Comparison of ENCODE assay signal across 32 mouse cellular contexts in genomic region chr5:106557733-106558132, GRCm38 (mm10). TPM values are rescaled to one million over a fixed set of nuclear protein-coding genes. Genes with fewer than 3 reads are reported as not detected.
A peak's percentile ranks its signal among the peaks of the same experiment; 100 is the strongest.
DNase-seq lines count a peak whose midpoint lies in the region; ATAC-seq lines count a peak whose summit lies in the region.
"Had no signal": no experiment of that assay in that cellular context is flagged by ENCODE, and none has a peak within 500 bp of the region (broad histone marks: within the 10 kb centered on the region; RNA-seq: fewer than 3 reads in every experiment).

No protein-coding gene starts in this region.

- H3K9ac ChIP-seq in neural tube, embryonic 11.5 days (ENCODE audit: low read length) = no peak overlapping the region
- H3K9ac ChIP-seq in neural tube, embryonic 15.5 days (replicated peaks) = no peak overlapping the region
- no peak overlapping the region for H3K9ac ChIP-seq in neural tube, embryonic 13.5 days
- H3K9ac ChIP-seq: heart, embryonic 15.5 days; limb, embryonic 15.5 days; liver, embryonic 14.5 days; lung, embryonic 14.5 days had no signal

- ATAC-seq in neural tube, embryonic 11.5 days (ENCODE audit: insufficient read depth, low FRiP score, low TSS enrichment) = no peak
- no peak for ATAC-seq in neural tube, embryonic 15.5 days (ENCODE audit: low FRiP score)
- ATAC-seq in neural tube, embryonic 13.5 days (ENCODE audit: low read depth) = 0 out of 2 replicates have a peak, but pooled peaks have one; percentile 5
- ATAC-seq: activated CD4-positive, CD25-positive, alpha-beta regulatory T cell, adult 4 months; midbrain, embryonic 16.5 days had no signal

- H3K36me3 ChIP-seq in heart, embryonic 10.5 days = no peaks in the 10 kb centered on the region
- H3K36me3 ChIP-seq in neural tube, embryonic 11.5 days (ENCODE audit: control insufficient read depth, insufficient read depth, low read length) = no peaks in the 10 kb centered on the region
- H3K36me3 ChIP-seq in neural tube, embryonic 15.5 days = no peaks in the 10 kb centered on the region
- H3K36me3 ChIP-seq in neural tube, embryonic 13.5 days = no peaks in the 10 kb centered on the region
- H3K36me3 ChIP-seq: heart, embryonic 15.5 days; limb, embryonic 15.5 days had no signal

- DNase-seq in adrenal gland, postnatal 25 days = peak; percentile 17
- no peak for DNase-seq in adrenal gland, adult 2 months
- DNase-seq in heart, adult 11 months = peak; percentile 42
- no peak for DNase-seq in heart, embryonic 10.5 days (ENCODE audit: low spot score)
- peak; percentile 33 for DNase-seq in neural tube, embryonic 11.5 days (ENCODE audit: low spot score)
- no peak for DNase-seq in testis, postnatal 14 days (ENCODE audit: low spot score)
- DNase-seq: adrenal gland, postnatal 10 days; cerebellum, adult 8-10 months; cerebellum, postnatal 36 days; gastrocnemius, postnatal 36 days; heart, postnatal 36 days; kidney, adult 2 months; kidney, postnatal 10 days; left cerebral cortex, postnatal 4 days; lung, embryonic 14.5 days had no signal

- no peak overlapping the region for H3K27ac ChIP-seq in heart, embryonic 10.5 days
- H3K27ac ChIP-seq in neural tube, embryonic 11.5 days (ENCODE audit: low read depth, low read length) = no peak overlapping the region
- H3K27ac ChIP-seq in neural tube, embryonic 15.5 days (replicated peaks) = no peak overlapping the region
- H3K27ac ChIP-seq in neural tube, embryonic 13.5 days (replicated peaks) = no peak overlapping the region; the same call in 1 of the 2 replicates
- H3K27ac ChIP-seq: heart, embryonic 15.5 days; limb, embryonic 15.5 days; liver, embryonic 14.5 days had no signal

- no peak overlapping the region for H3K4me2 ChIP-seq in neural tube, embryonic 11.5 days (ENCODE audit: low read depth)
- no peak overlapping the region for H3K4me2 ChIP-seq in neural tube, embryonic 15.5 days
- H3K4me2 ChIP-seq in neural tube, embryonic 13.5 days = no peak overlapping the region
- H3K4me2 ChIP-seq: heart, embryonic 15.5 days; limb, embryonic 15.5 days; lung, embryonic 14.5 days had no signal

- WGBS in heart, embryonic 10.5 days = 51% methylated on average over 11 of the region's 11 CpGs
- 10% methylated on average over 11 of the region's 11 CpGs for WGBS in neural tube, embryonic 11.5 days
- WGBS in neural tube, embryonic 15.5 days = 12% methylated on average over 11 of the region's 11 CpGs
- 6% methylated on average over 11 of the region's 11 CpGs for WGBS in neural tube, embryonic 13.5 days

- no peak overlapping the region for H3K4me3 ChIP-seq in heart, embryonic 10.5 days
- no peak overlapping the region for H3K4me3 ChIP-seq in neural tube, embryonic 11.5 days (ENCODE audit: low read depth, low read length)
- H3K4me3 ChIP-seq in neural tube, embryonic 15.5 days (replicated peaks) = no peak overlapping the region
- H3K4me3 ChIP-seq in neural tube, embryonic 13.5 days = no peak overlapping the region
- H3K4me3 ChIP-seq: heart, embryonic 15.5 days; limb, embryonic 15.5 days had no signal

- no peaks in the 10 kb centered on the region for H3K9me3 ChIP-seq in heart, embryonic 10.5 days
- H3K9me3 ChIP-seq in neural tube, embryonic 11.5 days (ENCODE audit: control insufficient read depth, low read length) = no peaks in the 10 kb centered on the region
- no peaks in the 10 kb centered on the region for H3K9me3 ChIP-seq in neural tube, embryonic 15.5 days (replicated peaks)
- H3K9me3 ChIP-seq in neural tube, embryonic 13.5 days = no peaks in the 10 kb centered on the region
- H3K9me3 ChIP-seq: heart, embryonic 15.5 days; limb, embryonic 15.5 days had no signal

- H3K4me1 ChIP-seq in heart, embryonic 10.5 days = peaks cover 10% of the 10 kb centered on the region
- H3K4me1 ChIP-seq in neural tube, embryonic 11.5 days (ENCODE audit: control insufficient read depth, insufficient read depth, low read length) = peaks cover 9% of the 10 kb centered on the region
- H3K4me1 ChIP-seq in neural tube, embryonic 15.5 days = peaks cover 21% of the 10 kb centered on the region
- peaks cover 46% of the 10 kb centered on the region for H3K4me1 ChIP-seq in neural tube, embryonic 13.5 days (replicated peaks)

- H3K27me3 ChIP-seq in heart, embryonic 10.5 days (ENCODE audit: insufficient read depth, poor library complexity, severe bottlenecking) = peaks cover 62% of the 10 kb centered on the region
- H3K27me3 ChIP-seq in neural tube, embryonic 11.5 days (ENCODE audit: control insufficient read depth, insufficient read depth, low read length) = peaks cover 41% of the 10 kb centered on the region
- peaks cover 53% of the 10 kb centered on the region for H3K27me3 ChIP-seq in neural tube, embryonic 15.5 days (replicated peaks)
- H3K27me3 ChIP-seq in neural tube, embryonic 13.5 days = peaks cover 81% of the 10 kb centered on the region

RNA-seq across cellular contexts. Expression of gene Gm17304, which starts 51.2 kb away (rescaled TPM):
- total RNA-seq in adrenal gland, postnatal 25 days (2021) = not detected in 2 replicates
- total RNA-seq in adrenal gland, adult 2 months (2021) = not detected
- polyA plus RNA-seq in adrenal gland, adult 2 months (2012; rRNA removed) = not detected in 2 replicates
- polyA plus RNA-seq in heart, embryonic 10.5 days (2016; fragmentation: Nextera tagmentation; extraction: Ambion mirVana) = not detected in 2 replicates
- polyA plus RNA-seq in neural tube, embryonic 11.5 days (2014; fragmentation: Nextera tagmentation; extraction: Ambion mirVana) = not detected in 2 replicates
- polyA plus RNA-seq in neural tube, embryonic 15.5 days (2015; fragmentation: Nextera tagmentation; extraction: Ambion mirVana) = not detected in 2 replicates
- not detected in 2 replicates for polyA plus RNA-seq in neural tube, embryonic 13.5 days (2015; fragmentation: Nextera tagmentation; extraction: Ambion mirVana)
- total RNA-seq: adrenal gland, postnatal 10 days; gastrocnemius, adult 18-20 months; gastrocnemius, postnatal 36 days; heart, adult 8-10 months; heart, postnatal 36 days; layer of hippocampus, postnatal 10 days; left cerebral cortex, adult 8-10 months; left cerebral cortex, postnatal 4 days; megakaryocyte, adult 5-6 weeks had no signal
- polyA plus RNA-seq: activated CD4-positive, CD25-positive, alpha-beta regulatory T cell, adult 4 months; embryonic facial prominence, embryonic 11.5 days; heart, embryonic 15.5 days; intestine, embryonic 14.5 days; kidney, adult 2 months; limb, embryonic 15.5 days; liver, embryonic 14.5 days; lung, embryonic 14.5 days; midbrain, embryonic 16.5 days; small intestine, adult 2 months; stomach, embryonic 16.5 days; thymus, postnatal 0 days had no signal

Comparison
In these comparisons a context has a peak if more than half of its experiments do, and no peak if none do; other contexts are left out.
1. DNase-seq: peak in adrenal gland, postnatal 25 days (single experiment), heart, adult 11 months (single experiment) and neural tube, embryonic 11.5 days (single experiment); none in adrenal gland, adult 2 months (single experiment), heart, embryonic 10.5 days (single experiment) and testis, postnatal 14 days (single experiment).